Mouse (Mus musculus) liver, adult (tissue): ENCODE results near the gene Vps37b.

Source experiments
- GATA4 ChIP-seq: IDR thresholded peaks from 2 replicates; pipeline ENCODE4 v1.6.1; 2014; ENCODE audit warnings: mild to moderate bottlenecking, low read length; ENCODE audit not compliant: insufficient replicate concordance

Gene Vps37b

DNA sequence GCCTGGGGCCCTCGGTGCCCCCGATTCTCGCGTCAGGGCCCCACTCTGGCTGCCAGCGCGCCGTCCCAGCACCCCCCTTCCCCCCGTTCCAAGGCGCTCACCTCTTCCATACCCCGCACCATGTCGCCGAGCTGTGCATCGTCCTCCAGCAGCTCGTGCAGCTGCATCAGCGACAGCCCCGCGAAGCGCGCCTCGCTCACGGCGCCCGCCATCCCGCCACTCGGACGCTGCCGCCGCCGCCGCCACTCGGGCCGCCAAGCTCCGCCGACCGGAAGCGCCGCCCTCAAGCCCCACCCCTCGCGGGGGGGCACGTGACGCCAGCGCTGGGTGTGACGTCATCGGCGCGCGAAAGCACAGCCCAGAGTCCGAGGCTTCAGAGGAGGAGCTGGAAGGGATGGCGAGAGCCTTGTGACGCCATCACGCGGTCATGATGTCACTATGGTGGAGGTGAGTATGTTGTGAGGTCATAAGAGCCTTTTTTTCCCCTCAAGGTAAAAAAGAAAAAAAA is at the start of gene Vps37b:
Vps37b (minus strand) TSS at position 270 of the 508 bp plus-strand sequence.
- no peak for TF ChIP-seq GATA4

- TF ChIP-seq GATA4, result no peak
Measured at GRCm38 (mm10) chr5:124079880-124080279, 47.8 kb upstream of the Vps37b start.

- TF ChIP-seq GATA4, result no peak
Measured at GRCm38 (mm10) chr5:124078794-124079416, 46.8 kb upstream of the Vps37b start.

- TF ChIP-seq GATA4, result no peak
Measured at GRCm38 (mm10) chr5:124077856-124078460, 45.9 kb upstream of the Vps37b start.

DNA sequence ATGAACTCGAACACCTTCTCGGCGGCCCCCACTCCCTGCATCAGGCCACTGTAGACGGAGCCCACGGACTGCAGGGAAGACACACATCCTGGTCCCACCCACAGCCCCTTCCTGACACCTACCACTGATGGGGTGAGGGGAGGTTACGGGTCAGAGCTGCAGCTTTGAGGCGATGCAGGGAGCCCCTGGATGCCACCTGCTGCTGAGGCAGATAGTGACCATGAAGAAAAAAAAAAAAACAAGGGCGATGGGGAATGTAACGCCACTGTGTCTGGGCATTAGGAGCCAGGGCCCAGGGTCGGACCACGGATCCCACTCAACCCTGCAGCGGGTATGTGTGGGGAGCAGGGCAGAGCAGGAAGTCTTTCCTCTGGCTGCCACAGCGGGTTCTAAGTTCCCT is 45.2 kb upstream of the Vps37b start:
- no peak for TF ChIP-seq GATA4

DNA sequence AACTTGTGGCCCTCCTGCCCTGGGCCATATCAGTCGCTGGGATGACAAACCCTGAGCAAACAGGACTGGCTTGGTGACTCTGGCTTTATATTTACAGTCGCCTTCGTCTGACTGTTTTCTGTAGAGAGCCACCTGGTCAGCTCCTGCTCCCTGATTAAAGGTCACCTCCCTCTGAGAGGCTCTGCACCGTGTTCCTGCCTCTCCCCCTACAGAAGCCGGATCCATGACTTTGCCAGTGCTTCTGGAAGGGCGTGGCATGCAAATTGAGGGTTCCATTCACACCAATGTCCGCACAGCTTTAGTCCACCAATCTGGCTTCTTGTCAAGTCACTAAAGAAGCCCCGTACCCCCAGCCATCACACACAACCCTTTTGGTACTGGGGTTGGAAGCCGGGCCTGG is 44.5 kb upstream of the Vps37b start:
- TF ChIP-seq GATA4, result no peak

DNA sequence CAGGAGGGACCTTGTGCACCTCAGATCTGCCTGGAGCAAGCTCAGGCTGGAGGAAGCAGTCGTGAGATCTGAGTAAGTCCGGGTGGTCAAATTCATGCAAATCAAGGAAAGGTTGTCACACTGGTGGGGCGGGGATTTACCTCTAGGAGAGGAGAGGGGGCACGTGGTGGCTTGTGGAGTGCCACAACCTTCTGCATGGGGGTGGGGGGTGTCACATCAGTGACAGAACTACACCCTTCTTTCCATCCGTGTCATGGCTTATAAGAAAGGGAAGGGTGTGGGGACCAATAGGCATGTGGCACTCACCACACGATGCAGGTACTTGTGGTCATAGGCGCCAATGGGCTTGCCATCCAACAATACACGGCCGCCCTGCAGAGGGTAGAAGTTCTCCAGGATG is 43.6 kb upstream of the Vps37b start:
- no peak for TF ChIP-seq GATA4

- peak; percentile 34; the same call in 1 of the 2 replicates for TF ChIP-seq GATA4
Measured at GRCm38 (mm10) chr5:124074845-124075307, 42.8 kb upstream of the Vps37b start.

GRCm38 (mm10) chr5:124073682-124074081 is 41.6 kb upstream of the Vps37b start:
- no peak for TF ChIP-seq GATA4

- TF ChIP-seq GATA4, result no peak
Measured at GRCm38 (mm10) chr5:124069657-124070056, 37.6 kb upstream of the Vps37b start.

DNA sequence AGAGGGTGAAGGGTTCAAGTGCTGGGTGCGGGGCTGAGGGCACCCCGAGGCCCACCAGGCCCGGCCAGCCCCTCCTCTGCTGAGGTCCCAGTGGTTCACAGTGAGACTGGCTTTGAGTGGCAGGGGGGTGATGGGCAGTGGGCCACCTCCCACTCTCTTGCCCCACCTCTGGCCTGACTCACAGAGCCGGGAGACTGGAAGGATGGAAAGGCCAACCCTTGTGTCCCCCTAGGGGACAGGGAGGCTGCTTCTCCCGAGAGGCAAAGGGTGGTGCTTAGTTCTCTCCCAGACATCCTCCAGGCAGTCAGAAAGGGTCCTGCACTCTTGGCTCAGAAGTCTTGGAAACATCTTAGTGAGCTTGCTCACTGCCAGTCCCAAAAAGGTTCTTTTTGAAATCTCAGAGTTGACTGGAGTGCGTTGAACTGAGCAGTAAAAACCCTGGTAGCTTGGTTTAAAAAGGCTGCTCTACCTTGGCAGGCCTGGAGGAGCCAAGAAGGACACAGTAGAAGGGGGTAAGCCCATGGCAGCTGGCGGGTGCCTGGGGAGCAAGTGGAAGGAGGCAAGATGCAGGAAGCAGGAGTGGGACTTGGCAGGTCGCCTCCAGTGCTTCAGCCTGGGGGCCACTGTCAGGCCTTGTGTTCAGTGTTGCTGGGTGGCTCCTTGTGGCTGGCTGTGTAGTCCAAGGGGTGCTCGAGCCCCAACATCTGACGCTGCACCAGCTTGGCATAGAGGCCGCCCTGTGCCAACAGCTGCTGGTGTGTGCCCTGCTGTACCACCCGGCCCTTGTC is 30.2 kb upstream of the Vps37b start:
- TF ChIP-seq GATA4, result no peak

- no peak; the same call in 1 of the 2 replicates for TF ChIP-seq GATA4
Measured at GRCm38 (mm10) chr5:124059677-124060076, 27.6 kb upstream of the Vps37b start.

DNA sequence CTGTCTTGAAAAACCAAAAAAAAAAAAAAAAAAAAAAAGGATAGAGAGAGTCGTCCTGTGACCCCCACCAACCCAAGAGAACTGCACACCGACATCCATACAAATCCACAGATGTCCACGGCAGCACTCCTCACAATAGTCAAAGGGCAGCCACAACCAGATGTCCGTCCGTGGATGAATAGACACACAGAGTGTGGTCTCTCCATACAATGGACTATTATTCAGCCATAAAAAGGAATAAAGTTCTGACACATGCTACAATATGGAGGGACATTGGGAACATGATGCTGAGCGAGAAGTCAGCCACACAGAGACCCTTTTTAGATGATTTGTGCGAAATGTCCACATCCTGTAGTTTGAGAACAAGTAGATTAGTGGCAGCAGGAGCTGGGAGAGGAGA is 26.7 kb upstream of the Vps37b start:
- TF ChIP-seq GATA4, result no peak

GRCm38 (mm10) chr5:124056956-124057355 is 24.9 kb upstream of the Vps37b start:
- TF ChIP-seq GATA4, result no peak

DNA sequence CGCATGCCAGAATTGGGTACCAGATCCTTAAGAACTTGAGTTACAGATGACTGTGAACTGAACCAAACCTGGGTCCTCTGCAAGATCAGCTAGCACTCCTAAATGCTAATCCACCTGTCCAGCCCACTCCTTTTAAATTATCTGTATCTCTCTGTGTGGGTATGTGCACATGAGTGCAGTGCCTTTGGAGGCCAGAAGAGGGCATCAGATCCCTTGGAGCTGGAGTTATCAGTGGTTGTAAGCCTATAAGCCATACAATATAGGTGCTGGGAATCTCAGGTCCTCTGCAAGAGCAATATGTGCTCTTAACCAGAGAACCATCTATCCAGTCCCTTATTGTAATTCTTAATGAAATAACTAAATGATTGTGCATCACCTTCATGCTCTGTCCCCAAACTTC is 24.1 kb upstream of the Vps37b start:
- TF ChIP-seq GATA4, result no peak
